Mouse (Mus musculus) adipose tissue, adult 10 weeks (tissue): ENCODE data around the gene Pi4k2a. TPM values are rescaled to one million over a fixed set of nuclear protein-coding genes. Genes with fewer than 3 reads are reported as not detected.

Source experiments
- polyA plus RNA-seq: library from polyadenylated mRNA; stranded (reverse); fragments of 350-450 nt; fragmentation: Illumina TruSeq; extraction: RNeasy Lipid Tissue Mini Kit (QIAGEN cat#74804); gene quantifications from one replicate; pipeline ENCODE4 v1.2.3, GENCODE M21; 2014; ENCODE audit warnings: low read depth, low replicate concordance

Pi4k2a gene
- polyA plus RNA-seq = 26.9 TPM

GRCm38 (mm10) chr19:42089748-42090595, at the start of gene Pi4k2a:
TSS of gene Pi4k2a (plus strand) at chr19:42090470.

GRCm38 (mm10) chr19:42045269-42046102, 44.8 kb upstream of the Pi4k2a start, which contains the start of gene Hoga1:
TSS of gene Hoga1 (plus strand) at chr19:42045610.

GRCm38 (mm10) chr19:42051948-42052347, 38.3 kb upstream of the Pi4k2a start, which contains the start of gene 4933411K16Rik:
TSS of gene 4933411K16Rik (plus strand) at chr19:42052248.

GRCm38 (mm10) chr19:42086166-42086565, 4.1 kb upstream of the Pi4k2a start, which contains the start of gene Morn4:
TSS of gene Morn4 (minus strand) at chr19:42086357.

GRCm38 (mm10) chr19:42128787-42129508, 38.7 kb downstream of the Pi4k2a start, which contains the start of gene Avpi1:
TSS of gene Avpi1 (minus strand) at chr19:42129059.

GRCm38 (mm10) chr19:42147170-42147768, 57.0 kb downstream of the Pi4k2a start, which contains the start of gene Marveld1:
TSS of gene Marveld1 (plus strand) at chr19:42147400.

GRCm38 (mm10) chr19:42163764-42164163, 73.5 kb downstream of the Pi4k2a start, which contains the start of gene Zfyve27:
TSS of gene Zfyve27 (plus strand) at chr19:42163951.

Other genes starting within 250 kb of the Pi4k2a start
- 1.3 TPM for gene Frat2, start 242.3 kb upstream of the Pi4k2a start, polyA plus RNA-seq
- 5.9 TPM for gene Rrp12, start 194.3 kb upstream of the Pi4k2a start, polyA plus RNA-seq
- gene Pgam1, start 178.5 kb upstream of the Pi4k2a start, polyA plus RNA-seq = 174 TPM
- 25.6 TPM for gene Exosc1, start 157.0 kb upstream of the Pi4k2a start, polyA plus RNA-seq
- 39.8 TPM for gene Zdhhc16, start 157.0 kb upstream of the Pi4k2a start, polyA plus RNA-seq
- gene Mms19, start 109.3 kb upstream of the Pi4k2a start, polyA plus RNA-seq = 31.2 TPM
- 18.2 TPM for gene Ubtd1, start 108.7 kb upstream of the Pi4k2a start, polyA plus RNA-seq
- not detected for gene Ankrd2, start 54.5 kb upstream of the Pi4k2a start, polyA plus RNA-seq
- 11.6 TPM for gene Hoga1, start 44.9 kb upstream of the Pi4k2a start, polyA plus RNA-seq
- gene 4933411K16Rik, start 38.2 kb upstream of the Pi4k2a start, polyA plus RNA-seq = 57.8 TPM
- 15.0 TPM for gene Morn4, start 4.1 kb upstream of the Pi4k2a start, polyA plus RNA-seq
- 31.0 TPM for gene Avpi1, start 38.6 kb downstream of the Pi4k2a start, polyA plus RNA-seq
- 32.6 TPM for gene Marveld1, start 56.9 kb downstream of the Pi4k2a start, polyA plus RNA-seq
- 41.7 TPM for gene Zfyve27, start 73.5 kb downstream of the Pi4k2a start, polyA plus RNA-seq
- 9.2 TPM for gene Sfrp5, start 111.8 kb downstream of the Pi4k2a start, polyA plus RNA-seq
- gene Golga7b, start 157.1 kb downstream of the Pi4k2a start, polyA plus RNA-seq = 0.27 TPM